ENCODE assay signal across 23 mouse cellular contexts in the genomic region with DNA sequence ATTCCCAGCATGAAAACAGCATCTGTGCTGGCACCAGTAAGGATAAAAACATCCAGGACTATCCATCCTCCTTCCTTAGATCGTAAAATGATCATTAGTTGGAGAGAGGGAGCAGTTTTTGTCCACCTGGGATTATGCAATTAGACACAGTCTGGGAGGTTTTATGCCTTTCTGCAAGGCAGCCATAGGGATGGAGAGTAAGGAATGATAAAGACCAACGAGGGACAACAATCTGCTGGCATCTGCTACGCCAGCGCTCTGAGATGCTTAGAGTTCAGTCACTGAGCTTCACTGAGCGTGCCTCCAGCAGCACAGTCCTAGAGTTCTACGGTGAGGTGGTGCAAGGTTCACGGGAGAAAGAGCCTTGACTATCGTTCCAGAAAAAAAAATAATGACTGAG.
"Had no signal": no experiment of that assay in that cellular context is flagged by ENCODE, and none has a peak within 500 bp of the region (broad histone marks: within the 10 kb centered on the region; RNA-seq: fewer than 3 reads in every experiment).

No protein-coding gene starts in this region.

- H3K27me3 ChIP-seq: heart, embryonic 12.5 days; hindbrain, embryonic 12.5 days; intestine, embryonic 15.5 days; kidney, embryonic 15.5 days; limb, embryonic 12.5 days had no signal

- H3K4me1 ChIP-seq: hindbrain, embryonic 12.5 days; intestine, embryonic 15.5 days; kidney, embryonic 15.5 days; limb, embryonic 12.5 days had no signal

- H3K9ac ChIP-seq: heart, embryonic 12.5 days; hindbrain, embryonic 12.5 days; intestine, embryonic 15.5 days; kidney, embryonic 15.5 days; limb, embryonic 12.5 days had no signal

- H3K4me3 ChIP-seq: gastrocnemius, adult 2 months; heart, embryonic 10.5 days; heart, embryonic 12.5 days; hindbrain, embryonic 12.5 days; intestine, embryonic 15.5 days; kidney, embryonic 15.5 days; layer of hippocampus, adult 2 months; left cerebral cortex, adult 2 months; limb, embryonic 10.5 days; limb, embryonic 12.5 days had no signal

- H3K27ac ChIP-seq: gastrocnemius, adult 2 months; heart, embryonic 10.5 days; hindbrain, embryonic 12.5 days; intestine, embryonic 15.5 days; kidney, embryonic 15.5 days; layer of hippocampus, adult 2 months; left cerebral cortex, adult 2 months; limb, embryonic 10.5 days; limb, embryonic 12.5 days had no signal

- H3K9me3 ChIP-seq: heart, embryonic 10.5 days; heart, embryonic 12.5 days; hindbrain, embryonic 12.5 days; intestine, embryonic 15.5 days; kidney, embryonic 15.5 days; limb, embryonic 10.5 days; limb, embryonic 12.5 days had no signal

- H3K4me2 ChIP-seq: heart, embryonic 12.5 days; hindbrain, embryonic 12.5 days; intestine, embryonic 15.5 days; kidney, embryonic 15.5 days; limb, embryonic 12.5 days; liver, embryonic 11.5 days had no signal

- ATAC-seq: forebrain, embryonic 16.5 days; inflammation-experienced regulatory T-cells, adult 6 months; intestine, embryonic 15.5 days; intestine, postnatal 0 days had no signal

- DNase-seq: gastrocnemius, adult 2 months; gastrocnemius, postnatal 10 days; gastrocnemius, postnatal 25 days; heart, postnatal 4 days; kidney, adult 18-20 months; kidney, adult 9 months; kidney, postnatal 10 days; kidney, postnatal 25 days; kidney, postnatal 4 days; liver had no signal

- H3K36me3 ChIP-seq: heart, embryonic 10.5 days; heart, embryonic 12.5 days; hindbrain, embryonic 12.5 days; intestine, embryonic 15.5 days; kidney, embryonic 15.5 days; limb, embryonic 10.5 days; limb, embryonic 12.5 days had no signal
